Mouse (Mus musculus): ENCODE results near the gene Rnf215. TPM values are rescaled to one million over a fixed set of nuclear protein-coding genes. Genes with fewer than 3 reads are reported as not detected.
A peak's percentile ranks its signal among the peaks of the same experiment; 100 is the strongest.
"Not testable (repeated sequence)": the region's sequence is repeated elsewhere in the genome, so short reads cannot be mapped to it uniquely, and the experiment has no call there.

The Rnf215 gene
- polyA plus RNA-seq, 1 experiment from 2014 or later: 45.9 TPM

GRCm38 (mm10) chr11:4115407-4115806, 19.6 kb upstream of the Rnf215 start:
- Histone ChIP-seq H3K4me1 (replicated peaks) (peaks cover 20% of the 10 kb centered on the region), H3K27me3 (peaks cover 28% of the 10 kb centered on the region), H3K27ac (no peak overlapping the region), H3K36me3 (peaks cover 8% of the 10 kb centered on the region), H3K4me3 (replicated peaks) (no peak overlapping the region), H3K9me3 (no peaks in the 10 kb centered on the region), H3K9ac (replicated peaks) (no peak overlapping the region), H3K4me2 (replicated peaks) (no peak overlapping the region)
- no peak for ATAC-seq
- 93% methylated on average over 4 of the region's 4 CpGs for WGBS

GRCm38 (mm10) chr11:4116458-4117141, 18.4 kb upstream of the Rnf215 start:
- 66% methylated on average over 11 of the region's 11 CpGs for WGBS
- ATAC-seq: no peak
- H3K9me3 ChIP-seq: no peaks in the 10 kb centered on the region
- H3K9ac ChIP-seq (replicated peaks): no peak overlapping the region
- no peak overlapping the region for H3K4me2 ChIP-seq (replicated peaks)
- peaks cover 20% of the 10 kb centered on the region for H3K4me1 ChIP-seq (replicated peaks)
- peaks cover 28% of the 10 kb centered on the region for H3K27me3 ChIP-seq
- no peak overlapping the region for H3K4me3 ChIP-seq (replicated peaks)
- H3K27ac ChIP-seq: no peak overlapping the region
- no peaks in the 10 kb centered on the region for H3K36me3 ChIP-seq

GRCm38 (mm10) chr11:4117372-4118071, 17.5 kb upstream of the Rnf215 start:
- Histone ChIP-seq H3K27me3 (peaks cover 28% of the 10 kb centered on the region), H3K4me3 (replicated peaks) (peak overlapping the region; percentile 62), H3K36me3 (no peaks in the 10 kb centered on the region), H3K4me2 (replicated peaks) (peak overlapping the region; percentile 88), H3K9ac (replicated peaks) (peak overlapping the region; percentile 81), H3K27ac (no peak overlapping the region), H3K4me1 (replicated peaks) (peaks cover 20% of the 10 kb centered on the region), H3K9me3 (no peaks in the 10 kb centered on the region)
- WGBS: 30% methylated on average over 3 of the region's 3 CpGs
- peak; percentile 8; the same call in 1 of the 2 replicates for ATAC-seq

GRCm38 (mm10) chr11:4118081-4118921, 16.7 kb upstream of the Rnf215 start:
- peak overlapping the region; percentile 5; the same call in 1 of the 2 replicates for H3K27ac ChIP-seq
- peak overlapping the region; percentile 81 for H3K9ac ChIP-seq (replicated peaks)
- WGBS: 3% methylated on average over 41 of the region's 41 CpGs
- peak; percentile 61 for ATAC-seq
- peaks cover 28% of the 10 kb centered on the region for H3K27me3 ChIP-seq
- no peaks in the 10 kb centered on the region for H3K36me3 ChIP-seq
- no peaks in the 10 kb centered on the region for H3K9me3 ChIP-seq
- H3K4me2 ChIP-seq (replicated peaks): peak overlapping the region; percentile 88
- peaks cover 20% of the 10 kb centered on the region for H3K4me1 ChIP-seq (replicated peaks)
- peak overlapping the region; percentile 62 for H3K4me3 ChIP-seq (replicated peaks)

- Histone ChIP-seq H3K27ac (no peak overlapping the region), H3K27me3 (peaks cover 28% of the 10 kb centered on the region), H3K9me3 (no peaks in the 10 kb centered on the region), H3K4me1 (replicated peaks) (peaks cover 20% of the 10 kb centered on the region), H3K4me2 (replicated peaks) (no peak overlapping the region), H3K36me3 (no peaks in the 10 kb centered on the region), H3K9ac (replicated peaks) (no peak overlapping the region), H3K4me3 (replicated peaks) (no peak overlapping the region)
- no peak for ATAC-seq
- 86% methylated on average over 5 of the region's 5 CpGs for WGBS
These were observed 15.4 kb upstream of the Rnf215 start for GRCm38 (mm10) chr11:4119635-4120034.

GRCm38 (mm10) chr11:4121691-4122090, 13.3 kb upstream of the Rnf215 start:
- H3K27me3 ChIP-seq: peaks cover 28% of the 10 kb centered on the region
- H3K9ac ChIP-seq (replicated peaks): no peak overlapping the region
- ATAC-seq: no peak
- peaks cover 8% of the 10 kb centered on the region; the same call in 1 of the 2 replicates for H3K9me3 ChIP-seq
- no peak overlapping the region for H3K4me3 ChIP-seq (replicated peaks)
- WGBS: 82% methylated on average over 3 of the region's 3 CpGs
- no peak overlapping the region for H3K27ac ChIP-seq
- no peaks in the 10 kb centered on the region for H3K36me3 ChIP-seq
- peaks cover 20% of the 10 kb centered on the region for H3K4me1 ChIP-seq (replicated peaks)
- H3K4me2 ChIP-seq (replicated peaks): no peak overlapping the region

- no peak overlapping the region for H3K4me3 ChIP-seq (replicated peaks)
- no peak for ATAC-seq
- no peaks in the 10 kb centered on the region for H3K36me3 ChIP-seq
- H3K4me1 ChIP-seq (replicated peaks): peaks cover 16% of the 10 kb centered on the region
- H3K27me3 ChIP-seq: peaks cover 22% of the 10 kb centered on the region
- no peak overlapping the region for H3K9ac ChIP-seq (replicated peaks)
- no peak overlapping the region for H3K4me2 ChIP-seq (replicated peaks)
- WGBS: 82% methylated on average over 5 of the region's 5 CpGs
- no peak overlapping the region for H3K27ac ChIP-seq
- peaks cover 9% of the 10 kb centered on the region; the same call in 1 of the 2 replicates for H3K9me3 ChIP-seq
These were observed 12.8 kb upstream of the Rnf215 start for GRCm38 (mm10) chr11:4122226-4122625.

- ATAC-seq: no peak
- no peaks in the 10 kb centered on the region for H3K36me3 ChIP-seq
- H3K4me1 ChIP-seq (replicated peaks): peaks cover 9% of the 10 kb centered on the region
- no peak within 1 kb of the TSS for H3K4me3 ChIP-seq (replicated peaks)
- no peak within 1 kb of the TSS for H3K9ac ChIP-seq (replicated peaks)
- H3K4me2 ChIP-seq (replicated peaks): no peak within 1 kb of the TSS
- peaks cover 9% of the 10 kb centered on the region; the same call in 1 of the 2 replicates for H3K9me3 ChIP-seq
- H3K27ac ChIP-seq: no peak within 1 kb of the TSS
- 69% methylated on average over 10 of the region's 10 CpGs for WGBS
- H3K27me3 ChIP-seq: peaks cover 15% of the 10 kb centered on the region
These were observed 12.0 kb upstream of the Rnf215 start, which contains the start of gene Sec14l2 for GRCm38 (mm10) chr11:4122742-4123579. Gene Sec14l2 (minus strand): TSS chr11:4123415.

GRCm38 (mm10) chr11:4123922-4124321, 11.1 kb upstream of the Rnf215 start:
- Histone ChIP-seq H3K9me3 (peaks cover 9% of the 10 kb centered on the region; the same call in 1 of the 2 replicates), H3K4me3 (replicated peaks) (no peak overlapping the region), H3K4me1 (replicated peaks) (0 out of 2 replicates have a peak, but pooled peaks cover 1% of the 10 kb centered on the region), H3K36me3 (no peaks in the 10 kb centered on the region), H3K4me2 (replicated peaks) (no peak overlapping the region), H3K27me3 (peaks cover 12% of the 10 kb centered on the region), H3K9ac (replicated peaks) (no peak overlapping the region), H3K27ac (no peak overlapping the region)
- 63% methylated on average over 5 of the region's 5 CpGs for WGBS
- ATAC-seq: no peak

- ATAC-seq: no peak
- Histone ChIP-seq H3K4me3 (replicated peaks) (no peak overlapping the region), H3K9me3 (peaks cover 9% of the 10 kb centered on the region; the same call in 1 of the 2 replicates), H3K9ac (replicated peaks) (no peak overlapping the region), H3K4me1 (replicated peaks) (0 out of 2 replicates have a peak, but pooled peaks cover 3% of the 10 kb centered on the region), H3K27me3 (no peaks in the 10 kb centered on the region), H3K27ac (no peak overlapping the region), H3K4me2 (replicated peaks) (no peak overlapping the region), H3K36me3 (no peaks in the 10 kb centered on the region)
- 93% methylated on average over 1 of the region's 1 CpGs for WGBS
These were observed 7.9 kb upstream of the Rnf215 start for GRCm38 (mm10) chr11:4127059-4127458.

GRCm38 (mm10) chr11:4128461-4128860, 6.5 kb upstream of the Rnf215 start:
- not testable (repeated sequence) for H3K36me3 ChIP-seq; H3K9ac ChIP-seq (replicated peaks); H3K4me1 ChIP-seq (replicated peaks); H3K4me3 ChIP-seq (replicated peaks); ATAC-seq; H3K27me3 ChIP-seq; H3K4me2 ChIP-seq (replicated peaks); H3K27ac ChIP-seq; H3K9me3 ChIP-seq
- 94% methylated on average over 4 of the region's 4 CpGs for WGBS

Measured in midbrain, embryonic 13.5 days (tissue).